Mouse (Mus musculus): ENCODE measurements at regions not wholly inside any gene's neighbourhood (a gene's known extent, or its start where the extent isn't known, plus 50 kb on each side); places are given as distances from the start of the nearest gene placed in this dataset.

GRCm38 (mm10) chr6:82846587-82847150 lies 72.4 kb upstream of the Hk2 start:
- no peak for TF ChIP-seq POLR2A (IDR thresholded peaks at IDR 0.05; ENCODE audit: low read depth, low read length)
- no peak for TF ChIP-seq CTCF (IDR thresholded peaks at IDR 0.05; ENCODE audit: borderline replicate concordance, insufficient read depth, low read length)

All from embryonic fibroblast, embryonic 13.5 days (primary cell).